Mouse (Mus musculus): ENCODE results near the gene Bfsp1.

- TF ChIP-seq POLR2A (IDR thresholded peaks at IDR 0.05; ENCODE audit: borderline replicate concordance, extremely low read depth, low read depth, low read length) (no peak), CTCF (IDR thresholded peaks at IDR 0.05; ENCODE audit: insufficient read depth, low read length) (no peak)
Measured at GRCm38 (mm10) chr2:143812262-143812661, 50.7 kb downstream of the Bfsp1 start.

Measured in lung, adult 2 months (tissue).